Mouse (Mus musculus): ENCODE results near the gene Fggy. TPM values are rescaled to one million over a fixed set of nuclear protein-coding genes. Genes with fewer than 3 reads are reported as not detected.
A peak's percentile ranks its signal among the peaks of the same experiment; 100 is the strongest.

The Fggy gene
- polyA plus RNA-seq, 1 experiment from 2014 or later, result 30.0 TPM

DNA sequence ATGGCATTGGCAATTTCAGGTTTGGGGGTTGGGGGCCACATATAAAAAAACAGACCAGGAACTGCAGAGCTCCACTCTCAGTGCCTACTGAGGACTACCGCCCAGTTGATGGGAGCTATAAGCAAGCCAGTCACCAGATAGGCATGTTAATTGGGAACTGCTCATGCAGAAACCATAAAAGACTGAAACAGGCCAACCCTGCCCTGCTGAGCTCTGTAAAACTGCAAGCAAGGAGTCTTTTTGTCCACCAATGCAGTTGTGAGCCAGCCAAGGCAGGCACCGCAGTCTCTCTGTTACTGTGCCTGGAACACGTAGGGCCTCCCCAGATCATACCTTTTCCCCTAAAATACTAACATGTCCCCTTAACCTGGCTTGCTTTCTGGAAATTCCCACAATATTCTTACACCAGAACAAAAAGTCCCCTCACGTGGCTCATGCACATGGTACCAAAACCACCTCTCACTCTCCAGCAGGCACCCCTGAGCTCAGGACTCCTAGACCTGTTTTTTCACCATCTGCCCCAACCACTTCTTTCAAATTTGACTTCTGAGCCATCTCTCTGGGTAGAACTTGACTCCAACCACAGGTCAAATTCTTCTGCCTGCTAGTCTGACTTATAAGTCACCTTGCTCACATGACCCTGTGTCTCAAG lies 377.2 kb downstream of the Fggy start:
- no peak overlapping the region for H3K9ac ChIP-seq
- H3K36me3 ChIP-seq, result no peaks in the 10 kb centered on the region
- H3K4me3 ChIP-seq (replicated peaks), result no peak overlapping the region
- H3K27me3 ChIP-seq, result no peaks in the 10 kb centered on the region
- ATAC-seq (replicated peaks; ENCODE audit: low FRiP score), result peak; percentile 98
- 65% methylated on average over 4 of the region's 4 CpGs for WGBS
- peak overlapping the region; percentile 88 for H3K27ac ChIP-seq
- H3K9me3 ChIP-seq (replicated peaks), result no peaks in the 10 kb centered on the region
- no peaks in the 10 kb centered on the region for H3K4me1 ChIP-seq
- H3K4me2 ChIP-seq, result no peak overlapping the region

DNA sequence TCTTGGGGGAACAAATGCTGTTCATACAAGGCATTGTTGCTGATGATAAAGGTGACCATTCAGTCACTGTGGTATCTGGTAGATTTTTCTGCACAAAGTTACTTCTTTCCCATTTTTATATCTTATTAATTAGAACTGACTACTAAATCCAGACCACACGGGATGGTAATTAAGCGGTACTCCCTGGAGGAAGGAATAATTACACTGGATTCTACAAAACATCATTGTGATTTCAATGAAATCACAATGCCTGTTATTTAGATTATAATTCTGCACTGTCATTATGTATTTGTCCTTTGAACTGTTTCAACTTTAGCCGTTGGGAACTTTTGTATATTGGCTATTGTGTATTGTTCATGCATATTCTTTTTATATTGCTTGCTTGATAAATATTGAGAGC lies 381.4 kb downstream of the Fggy start:
- no peaks in the 10 kb centered on the region for H3K9me3 ChIP-seq (replicated peaks)
- no peak overlapping the region for H3K9ac ChIP-seq
- no peaks in the 10 kb centered on the region for H3K4me1 ChIP-seq
- H3K4me3 ChIP-seq (replicated peaks), result no peak overlapping the region
- 78% methylated on average over 3 of the region's 3 CpGs for WGBS
- H3K27me3 ChIP-seq, result no peaks in the 10 kb centered on the region
- no peak overlapping the region for H3K27ac ChIP-seq
- H3K4me2 ChIP-seq, result no peak overlapping the region
- no peak for ATAC-seq (replicated peaks; ENCODE audit: low FRiP score)
- no peaks in the 10 kb centered on the region for H3K36me3 ChIP-seq

DNA sequence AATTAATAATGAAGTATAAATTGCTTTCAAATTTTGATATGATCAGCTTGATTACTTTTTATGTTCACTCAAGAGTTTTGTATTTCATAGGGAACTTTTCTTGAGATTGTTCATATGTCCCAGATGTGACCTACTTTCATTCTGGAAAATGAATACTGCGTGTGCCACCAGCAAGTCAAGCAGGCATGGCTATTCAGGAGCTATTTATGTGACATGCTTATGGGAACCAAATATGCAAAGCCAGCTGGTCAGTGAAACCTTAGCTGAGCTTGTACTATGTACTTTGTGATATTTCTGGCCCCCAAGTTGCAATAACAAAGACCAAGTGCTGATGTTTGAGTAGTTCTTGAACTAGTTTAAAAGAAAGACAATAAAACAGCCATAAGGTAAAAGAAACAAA lies 390.6 kb downstream of the Fggy start:
- H3K4me3 ChIP-seq (replicated peaks), result no peak overlapping the region
- H3K4me1 ChIP-seq, result no peaks in the 10 kb centered on the region
- 56% methylated on average over 1 of the region's 1 CpGs for WGBS
- no peak overlapping the region for H3K27ac ChIP-seq
- no peak for ATAC-seq (replicated peaks; ENCODE audit: low FRiP score)
- no peaks in the 10 kb centered on the region for H3K36me3 ChIP-seq
- no peaks in the 10 kb centered on the region for H3K27me3 ChIP-seq
- H3K9me3 ChIP-seq (replicated peaks), result no peaks in the 10 kb centered on the region
- H3K9ac ChIP-seq, result no peak overlapping the region
- no peak overlapping the region for H3K4me2 ChIP-seq

- Histone ChIP-seq H3K36me3 (no peaks in the 10 kb centered on the region), H3K4me3 (replicated peaks) (no peak overlapping the region), H3K4me2 (no peak overlapping the region), H3K27ac (no peak overlapping the region), H3K4me1 (no peaks in the 10 kb centered on the region), H3K9me3 (replicated peaks) (no peaks in the 10 kb centered on the region), H3K27me3 (no peaks in the 10 kb centered on the region), H3K9ac (no peak overlapping the region)
- ATAC-seq (replicated peaks; ENCODE audit: low FRiP score), result no peak
Measured at GRCm38 (mm10) chr4:95953328-95953727, 396.0 kb downstream of the Fggy start.

DNA sequence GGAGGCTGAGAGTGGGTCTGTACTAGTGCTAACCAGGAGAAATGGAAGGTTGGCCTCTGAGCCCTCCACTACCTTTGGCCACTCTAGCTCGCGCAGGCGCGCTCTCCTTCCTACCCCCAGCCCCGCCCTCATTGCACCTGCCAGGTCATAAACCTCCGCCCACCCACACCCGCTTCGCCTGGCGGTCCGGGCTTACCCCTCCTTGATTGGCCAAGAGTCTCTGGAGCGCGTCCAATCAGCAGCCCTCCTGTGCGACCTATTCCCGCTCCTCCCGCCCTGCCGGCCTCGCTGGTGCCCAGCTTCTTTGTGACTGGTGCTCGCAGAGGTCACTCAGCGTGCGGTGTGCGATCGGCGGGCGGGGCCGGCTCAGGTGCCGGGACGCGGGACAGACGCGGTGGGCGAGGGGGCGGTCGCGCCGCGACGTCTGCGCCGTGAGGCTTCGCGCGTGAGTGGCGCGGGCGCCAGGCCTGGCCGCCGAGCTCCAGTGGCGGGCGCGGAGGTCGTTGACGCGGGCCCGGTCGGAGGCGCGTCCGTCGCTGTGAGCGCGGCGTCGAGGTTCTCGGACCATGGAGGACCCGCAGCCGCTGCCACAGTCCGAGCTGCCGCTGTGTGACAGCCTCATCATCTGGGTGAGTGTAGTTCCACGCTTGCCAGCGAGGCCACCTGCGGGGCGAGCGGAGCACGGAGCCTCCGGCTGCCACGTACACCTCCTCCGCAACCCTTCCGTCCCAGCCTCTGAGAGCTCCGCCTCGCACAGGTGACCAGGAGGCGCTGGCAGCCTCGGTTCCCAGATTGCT lies 409.8 kb downstream of the Fggy start, which contains the start of gene Hook1:
Hook1 (plus strand) TSS at position 313 of the 797 bp plus-strand sequence.
- peak; percentile 100 for ATAC-seq (replicated peaks; ENCODE audit: low FRiP score)
- WGBS, result under 1% methylated on average over 82 of the region's 82 CpGs
- Histone ChIP-seq H3K27me3 (0 out of 2 replicates have a peak, but pooled peaks cover 7% of the 10 kb centered on the region), H3K27ac (peak within 1 kb of the TSS; percentile 88), H3K4me3 (replicated peaks) (peak within 1 kb of the TSS; percentile 75), H3K4me2 (peak within 1 kb of the TSS; percentile 86), H3K4me1 (0 out of 2 replicates have a peak, but pooled peaks cover 9% of the 10 kb centered on the region), H3K9ac (peak within 1 kb of the TSS; percentile 72), H3K36me3 (no peaks in the 10 kb centered on the region), H3K9me3 (replicated peaks) (no peaks in the 10 kb centered on the region)

Data from kidney, embryonic 15.5 days (tissue).